Mouse (Mus musculus): Measurements from ENCODE around the gene Kif6. TPM values are rescaled to one million over a fixed set of nuclear protein-coding genes. Genes with fewer than 3 reads are reported as not detected.

Kif6 gene
- polyA plus RNA-seq, 1 experiment = not detected

- TF ChIP-seq FLI1 (IDR thresholded peaks at IDR 0.05; ENCODE audit: low read length) (no peak), GATA1 (IDR thresholded peaks at IDR 0.05; ENCODE audit: borderline replicate concordance, low read length) (no peak)
- Histone ChIP-seq H3K36me3 (replicated peaks; ENCODE audit: low read length) (no peaks in the 10 kb centered on the region), H3K4me3 (replicated peaks) (no peak overlapping the region), H3K4me1 (peaks cover 3% of the 10 kb centered on the region; the same call in 1 of the 2 replicates), H3K27me3 (replicated peaks) (peaks cover 14% of the 10 kb centered on the region), H3K9me3 (peaks cover 14% of the 10 kb centered on the region)
Measured at GRCm38 (mm10) chr17:49939146-49939545, 324.2 kb downstream of the Kif6 start.

GRCm38 (mm10) chr17:49942674-49943073 is 327.7 kb downstream of the Kif6 start:
- Histone ChIP-seq H3K4me3 (replicated peaks) (peak overlapping the region; percentile 60), H3K36me3 (replicated peaks; ENCODE audit: low read length) (no peaks in the 10 kb centered on the region), H3K27me3 (replicated peaks) (peaks cover 5% of the 10 kb centered on the region), H3K9me3 (peaks cover 15% of the 10 kb centered on the region), H3K4me1 (peaks cover 3% of the 10 kb centered on the region; the same call in 1 of the 2 replicates)
- TF ChIP-seq GATA1 (IDR thresholded peaks at IDR 0.05; ENCODE audit: borderline replicate concordance, low read length) (no peak), FLI1 (IDR thresholded peaks at IDR 0.05; ENCODE audit: low read length) (no peak)

GRCm38 (mm10) chr17:49951491-49951855 is 336.5 kb downstream of the Kif6 start:
- H3K27me3 ChIP-seq (replicated peaks) = peaks cover 5% of the 10 kb centered on the region
- peaks cover 5% of the 10 kb centered on the region; the same call in 1 of the 2 replicates for H3K4me1 ChIP-seq
- H3K9me3 ChIP-seq = no peaks in the 10 kb centered on the region
- H3K4me3 ChIP-seq (replicated peaks) = peak overlapping the region; percentile 79
- no peaks in the 10 kb centered on the region for H3K36me3 ChIP-seq (replicated peaks; ENCODE audit: low read length)
- no peak for TF ChIP-seq GATA1 (IDR thresholded peaks at IDR 0.05; ENCODE audit: borderline replicate concordance, low read length)
- no peak for TF ChIP-seq FLI1 (IDR thresholded peaks at IDR 0.05; ENCODE audit: low read length)

- Histone ChIP-seq H3K4me3 (replicated peaks) (peak overlapping the region; percentile 79), H3K9me3 (no peaks in the 10 kb centered on the region), H3K27me3 (replicated peaks) (peaks cover 5% of the 10 kb centered on the region), H3K36me3 (replicated peaks; ENCODE audit: low read length) (no peaks in the 10 kb centered on the region), H3K4me1 (peaks cover 5% of the 10 kb centered on the region; the same call in 1 of the 2 replicates)
- no peak for TF ChIP-seq FLI1 (IDR thresholded peaks at IDR 0.05; ENCODE audit: low read length)
- TF ChIP-seq GATA1 (IDR thresholded peaks at IDR 0.05; ENCODE audit: borderline replicate concordance, low read length) = no peak
Measured at GRCm38 (mm10) chr17:49951856-49952607, 337.1 kb downstream of the Kif6 start.

- no peak overlapping the region for H3K4me3 ChIP-seq (replicated peaks)
- no peaks in the 10 kb centered on the region for H3K4me1 ChIP-seq
- H3K27me3 ChIP-seq (replicated peaks) = no peaks in the 10 kb centered on the region
- TF ChIP-seq GATA1 (IDR thresholded peaks at IDR 0.05; ENCODE audit: borderline replicate concordance, low read length) (no peak), FLI1 (IDR thresholded peaks at IDR 0.05; ENCODE audit: low read length) (no peak)
- H3K36me3 ChIP-seq (replicated peaks; ENCODE audit: low read length) = no peaks in the 10 kb centered on the region
- H3K9me3 ChIP-seq = peaks cover 11% of the 10 kb centered on the region
Measured at GRCm38 (mm10) chr17:49959021-49959420, 344.1 kb downstream of the Kif6 start.

Other genes with a start within 250 kb of the Kif6 start
- 11.0 and 12.8 TPM in 2 replicates for gene Mocs1, start 186.8 kb upstream of the Kif6 start, polyA plus RNA-seq (2012; ENCODE audit: insufficient read depth, low replicate concordance)
- gene Daam2, start 50.8 kb upstream of the Kif6 start, polyA plus RNA-seq (2012; ENCODE audit: insufficient read depth, low replicate concordance) = not detected in 2 replicates

Measured in megakaryocyte, embryonic 14.5 days (primary cell).